Mouse (Mus musculus) G1E (cell line): ENCODE data around the gene Grsf1. TPM values are rescaled to one million over a fixed set of nuclear protein-coding genes. Genes with fewer than 3 reads are reported as not detected.
A peak's percentile ranks its signal among the peaks of the same experiment; 100 is the strongest.

Experiments used
- ATAC-seq: 2 replicates; pipeline ENCODE4 v1.8.0; 2016; ENCODE audit warnings: mild to moderate bottlenecking; ENCODE audit not compliant: insufficient number of reproducible peaks, poor library complexity, low FRiP score, severe bottlenecking; ENCODE audit errors: extremely low read depth
- DNase-seq: peaks from one replicate; pipeline ENCODE4 v3.0.0; 2012; ENCODE audit warnings: low spot score
- H3K27me3 ChIP-seq: 2 replicates; pipeline ENCODE4 v1.6.1; 2012; ENCODE audit warnings: mild to moderate bottlenecking, low read length, inconsistent platforms; ENCODE audit not compliant: insufficient read depth
- H3K36me3 ChIP-seq: replicated peaks from 2 replicates; pipeline ENCODE3; 2012; ENCODE audit warnings: mild to moderate bottlenecking, inconsistent platforms
- H3K4me1 ChIP-seq: 2 replicates; pipeline ENCODE4 v1.6.1; 2012; ENCODE audit warnings: low read depth, low read length, inconsistent platforms, mixed read lengths; ENCODE audit not compliant: insufficient read depth
- H3K4me3 ChIP-seq: 2 replicates; pipeline ENCODE4 v1.5.1; 2012; ENCODE audit warnings: low read depth, mild to moderate bottlenecking, inconsistent platforms, low read length, moderate library complexity, mixed read lengths
- H3K9me3 ChIP-seq: replicated peaks from 2 replicates; pipeline ENCODE4 v1.6.1; 2012; ENCODE audit warnings: inconsistent platforms
- CTCF ChIP-seq: IDR thresholded peaks from 2 replicates; pipeline ENCODE4 v1.5.1; 2012; ENCODE audit warnings: low read depth, low read length, inconsistent platforms, mixed read lengths
- GATA1 ChIP-seq: IDR thresholded peaks from 2 replicates; pipeline ENCODE4 v1.6.1; 2012; ENCODE audit warnings: borderline replicate concordance, low read length, inconsistent platforms, mixed read lengths
- GATA2 ChIP-seq: IDR thresholded peaks from 2 replicates; pipeline ENCODE4 v1.6.1; 2012; ENCODE audit warnings: low read depth, low read length, inconsistent platforms, borderline replicate concordance
- POLR2AphosphoS5 ChIP-seq: IDR thresholded peaks from 2 replicates; pipeline ENCODE4 v1.6.1; 2012; ENCODE audit warnings: low read depth, low read length, inconsistent platforms; ENCODE audit not compliant: insufficient replicate concordance
- TAL1 ChIP-seq: conservative IDR thresholded peaks from 2 replicates; pipeline ENCODE4 v1.6.1; 2012; ENCODE audit warnings: low read depth, low read length, inconsistent platforms, mixed read lengths
- polyA plus RNA-seq: library from polyadenylated mRNA; stranded (reverse); fragments of >175 nt; gene quantifications from 2 replicates; pipeline ENCODE4 v1.2.3, GENCODE M21; 2012
- total RNA-seq, 2 experiments: library from RNA; stranded (forward) in 1 of 2; stranded (reverse) in 1 of 2; fragments of 200-1000 nt in 1 of 2; fragments of >200 nt in 1 of 2; fragmentation: Nextera tagmentation in 1 of 2; gene quantifications; 2 replicates each; pipeline ENCODE4 v1.2.3; 2014 to 2017

The Grsf1 gene
- total and polyA plus RNA-seq, 3 experiments: 57.3 to 130 (median 128) TPM

- no peak for TF ChIP-seq TAL1
- peak; percentile 85; the same call in 1 of the 2 replicates for TF ChIP-seq POLR2AphosphoS5
- Histone ChIP-seq H3K9me3 (no peaks in the 10 kb centered on the region), H3K4me3 (peak within 1 kb of the TSS; percentile 84), H3K27me3 (no peaks in the 10 kb centered on the region; the same call in 1 of the 2 replicates), H3K4me1 (peaks cover 42% of the 10 kb centered on the region), H3K36me3 (peaks cover 18% of the 10 kb centered on the region)
- DNase-seq (peak; percentile 76), ATAC-seq (peak; percentile 36)
Observed at GRCm38 (mm10) chr5:88720116-88721002, 44.4 kb upstream of the Grsf1 start, which contains the start of gene Mob1b. TSS of gene Mob1b (plus strand) at chr5:88720855.

GRCm38 (mm10) chr5:88716983-88717382 is 41.0 kb upstream of the Grsf1 start:
- DNase-seq (no peak), ATAC-seq (no peak)
- H3K36me3 ChIP-seq: peaks cover 5% of the 10 kb centered on the region
- H3K27me3 ChIP-seq: peaks cover 8% of the 10 kb centered on the region; the same call in 1 of the 2 replicates
- H3K4me1 ChIP-seq: peaks cover 15% of the 10 kb centered on the region
- TF ChIP-seq POLR2AphosphoS5 (no peak), CTCF (no peak), GATA2 (no peak), TAL1 (no peak), GATA1 (no peak)
- H3K9me3 ChIP-seq: no peaks in the 10 kb centered on the region
- H3K4me3 ChIP-seq: no peak overlapping the region

GRCm38 (mm10) chr5:88712328-88712727 is 36.4 kb upstream of the Grsf1 start:
- H3K4me1 ChIP-seq: no peaks in the 10 kb centered on the region
- H3K27me3 ChIP-seq: peaks cover 19% of the 10 kb centered on the region
- DNase-seq (no peak), ATAC-seq (no peak)
- H3K4me3 ChIP-seq: no peak overlapping the region
- H3K36me3 ChIP-seq: no peaks in the 10 kb centered on the region
- peaks cover 4% of the 10 kb centered on the region for H3K9me3 ChIP-seq
- TF ChIP-seq GATA1: no peak
- no peak for TF ChIP-seq CTCF
- no peak for TF ChIP-seq TAL1
- TF ChIP-seq GATA2: no peak
- no peak for TF ChIP-seq POLR2AphosphoS5

- peaks cover 4% of the 10 kb centered on the region for H3K9me3 ChIP-seq
- H3K4me1 ChIP-seq: no peaks in the 10 kb centered on the region
- no peak overlapping the region for H3K4me3 ChIP-seq
- TF ChIP-seq TAL1: no peak
- no peak for TF ChIP-seq POLR2AphosphoS5
- TF ChIP-seq GATA1: no peak
- TF ChIP-seq GATA2: no peak
- TF ChIP-seq CTCF: no peak
- no peak for ATAC-seq
- no peaks in the 10 kb centered on the region for H3K36me3 ChIP-seq
- DNase-seq: no peak
- H3K27me3 ChIP-seq: peaks cover 19% of the 10 kb centered on the region
Observed at GRCm38 (mm10) chr5:88711618-88712224, 35.8 kb upstream of the Grsf1 start.

GRCm38 (mm10) chr5:88711128-88711527 is 35.2 kb upstream of the Grsf1 start:
- Histone ChIP-seq H3K4me3 (no peak overlapping the region), H3K27me3 (peaks cover 20% of the 10 kb centered on the region), H3K4me1 (no peaks in the 10 kb centered on the region), H3K9me3 (peaks cover 4% of the 10 kb centered on the region), H3K36me3 (no peaks in the 10 kb centered on the region)
- TF ChIP-seq GATA1: no peak
- TF ChIP-seq CTCF: no peak
- TF ChIP-seq POLR2AphosphoS5: no peak
- TF ChIP-seq GATA2: no peak
- no peak for TF ChIP-seq TAL1
- ATAC-seq: no peak
- no peak for DNase-seq

GRCm38 (mm10) chr5:88703551-88703950 is 27.6 kb upstream of the Grsf1 start:
- TF ChIP-seq POLR2AphosphoS5: no peak
- TF ChIP-seq TAL1: no peak
- TF ChIP-seq CTCF: no peak
- TF ChIP-seq GATA1: no peak
- TF ChIP-seq GATA2: no peak

More at GRCm38 (mm10) chr5:88703551-88703950, 27.6 kb upstream of the Grsf1 start:
- peaks cover 30% of the 10 kb centered on the region for H3K27me3 ChIP-seq
- no peaks in the 10 kb centered on the region for H3K36me3 ChIP-seq
- peaks cover 3% of the 10 kb centered on the region for H3K9me3 ChIP-seq
- no peaks in the 10 kb centered on the region for H3K4me1 ChIP-seq
- H3K4me3 ChIP-seq: no peak overlapping the region
- DNase-seq (no peak), ATAC-seq (no peak)
